Mouse (Mus musculus): ENCODE data around the gene Myh2.

DNA sequence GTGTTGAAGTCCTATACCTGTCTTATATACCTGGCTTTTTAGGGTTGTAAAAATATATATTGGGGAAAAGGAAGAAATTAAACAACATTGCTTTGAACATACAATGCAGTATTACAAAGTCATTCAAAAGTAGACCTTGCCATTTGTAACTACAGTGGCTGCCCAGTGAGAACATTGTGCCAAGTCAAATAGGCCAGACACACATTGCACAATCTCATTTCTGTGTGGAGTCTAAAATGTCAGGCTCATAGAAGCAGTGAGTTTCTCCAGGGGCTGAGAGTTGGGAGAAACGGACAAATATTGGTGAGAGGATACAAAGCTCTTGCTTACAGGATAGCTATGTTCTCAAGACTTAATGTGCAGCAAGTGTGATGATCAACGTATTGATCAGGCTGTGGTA, 59.1 kb downstream of the Myh2 start:
- no peak for TF ChIP-seq CTCF (IDR thresholded peaks at IDR 0.05; ENCODE audit: borderline replicate concordance, control insufficient read depth, extremely low read depth, insufficient read depth, low read length, poor library complexity)
- no peak for TF ChIP-seq POLR2A (IDR thresholded peaks at IDR 0.05; ENCODE audit: control insufficient read depth, extremely low read depth, insufficient read depth, low read length, poor library complexity)
